Mouse (Mus musculus) hindbrain, embryonic 13.5 days (tissue): Measurements from ENCODE around the gene Tlk1. TPM values are rescaled to one million over a fixed set of nuclear protein-coding genes. Genes with fewer than 3 reads are reported as not detected.

Experiments
- ATAC-seq: fragments of 200-750 bp; cut with Nextera tagmentation; 2 replicates; pipeline ENCODE4 v1.8.0; 2017; ENCODE audit warnings: moderate TSS enrichment; ENCODE audit not compliant: low FRiP score
- H3K27ac ChIP-seq: fragments of 300-500 bp; sonication (generic); 2 replicates; pipeline ENCODE4 v1.5.1; 2015; ENCODE audit warnings: inconsistent platforms, mild to moderate bottlenecking, moderate library complexity
- H3K27me3 ChIP-seq: fragments of 300-500 bp; sonication (generic); 2 replicates; pipeline ENCODE4 v1.6.1; 2015; ENCODE audit warnings: mild to moderate bottlenecking, inconsistent platforms
- H3K36me3 ChIP-seq: fragments of 300-500 bp; sonication (generic); 2 replicates; pipeline ENCODE4 v1.6.1; 2015; ENCODE audit warnings: mild to moderate bottlenecking, inconsistent platforms
- H3K4me1 ChIP-seq: fragments of 300-500 bp; sonication (generic); replicated peaks from 2 replicates; pipeline ENCODE4 v1.6.1; 2015; ENCODE audit warnings: inconsistent platforms
- H3K4me2 ChIP-seq: fragments of 300-500 bp; sonication (generic); 2 replicates; pipeline ENCODE4 v1.6.1; 2015; ENCODE audit warnings: inconsistent platforms, mild to moderate bottlenecking, moderate library complexity
- H3K4me3 ChIP-seq: fragments of 300-500 bp; sonication (generic); 2 replicates; pipeline ENCODE4 v1.5.1; 2015; ENCODE audit warnings: mild to moderate bottlenecking, inconsistent platforms
- H3K9ac ChIP-seq: fragments of 300-500 bp; sonication (generic); 2 replicates; pipeline ENCODE4 v1.6.1; 2015; ENCODE audit warnings: mild to moderate bottlenecking, inconsistent platforms
- H3K9me3 ChIP-seq: fragments of 300-500 bp; sonication (generic); 2 replicates; pipeline ENCODE4 v1.6.1; 2016; ENCODE audit warnings: inconsistent platforms
- WGBS: fragments of 180-500 bp; shearing (Covaris S2); methylation state at CpG from one replicate; pipeline ENCODE4 v1.1.7; 2015; 5-methylcytosine and 5-hydroxymethylcytosine counted together
- polyA plus RNA-seq: library from polyadenylated mRNA; unstranded; fragments of >200 nt; fragmentation: Nextera tagmentation; extraction: Ambion mirVana; gene quantifications from 2 replicates; pipeline ENCODE4 v1.2.1, GENCODE M21; 2015

The Tlk1 gene
- polyA plus RNA-seq, 1 experiment from 2014 or later, result 22.2 TPM

DNA sequence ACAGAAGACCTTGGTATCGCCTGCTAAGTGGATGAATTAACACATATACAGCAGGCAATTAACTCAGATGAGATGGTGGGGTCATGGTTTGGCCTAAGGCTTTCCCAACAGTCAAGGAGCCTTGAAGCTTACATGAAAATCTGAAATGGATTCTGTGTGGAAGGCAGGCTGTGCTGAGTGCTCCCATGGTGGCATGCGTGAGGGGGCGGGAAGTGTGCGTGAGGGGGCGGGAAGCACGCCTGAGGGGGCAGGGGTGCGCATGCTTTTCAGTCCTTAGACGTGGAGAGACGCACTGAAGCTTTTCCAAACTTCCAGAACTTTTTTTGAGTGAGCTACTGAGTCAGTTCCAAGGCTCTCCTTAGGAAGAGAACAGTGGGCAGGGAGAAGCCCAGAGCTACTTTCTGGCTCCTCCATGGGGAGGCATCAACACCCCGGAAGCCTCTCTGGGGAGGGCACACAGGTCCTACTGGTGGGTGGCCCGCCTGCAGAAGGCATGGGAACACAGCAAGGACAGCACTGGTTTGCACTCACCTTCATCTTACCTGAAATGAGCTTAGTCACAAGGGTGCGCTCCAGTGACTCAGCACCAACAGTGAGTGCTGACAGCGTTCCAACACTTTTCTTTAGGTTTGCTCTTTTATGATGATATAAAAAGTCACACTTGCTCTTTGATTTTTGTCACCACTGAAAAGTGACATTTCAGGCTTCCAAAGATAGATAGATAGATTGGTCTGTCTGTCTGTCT, 116.4 kb downstream of the Tlk1 start:
- no peak for ATAC-seq
- no peaks in the 10 kb centered on the region for H3K9me3 ChIP-seq
- H3K36me3 ChIP-seq, result peaks cover 31% of the 10 kb centered on the region
- H3K4me2 ChIP-seq, result no peak overlapping the region
- H3K4me1 ChIP-seq, result peaks cover 10% of the 10 kb centered on the region; the same call in 1 of the 2 replicates
- no peak overlapping the region for H3K27ac ChIP-seq
- H3K27me3 ChIP-seq, result 0 out of 2 replicates have a peak, but pooled peaks cover 5% of the 10 kb centered on the region
- WGBS, result 85% methylated on average over 13 of the region's 13 CpGs
- H3K9ac ChIP-seq, result no peak overlapping the region
- no peak overlapping the region for H3K4me3 ChIP-seq

DNA sequence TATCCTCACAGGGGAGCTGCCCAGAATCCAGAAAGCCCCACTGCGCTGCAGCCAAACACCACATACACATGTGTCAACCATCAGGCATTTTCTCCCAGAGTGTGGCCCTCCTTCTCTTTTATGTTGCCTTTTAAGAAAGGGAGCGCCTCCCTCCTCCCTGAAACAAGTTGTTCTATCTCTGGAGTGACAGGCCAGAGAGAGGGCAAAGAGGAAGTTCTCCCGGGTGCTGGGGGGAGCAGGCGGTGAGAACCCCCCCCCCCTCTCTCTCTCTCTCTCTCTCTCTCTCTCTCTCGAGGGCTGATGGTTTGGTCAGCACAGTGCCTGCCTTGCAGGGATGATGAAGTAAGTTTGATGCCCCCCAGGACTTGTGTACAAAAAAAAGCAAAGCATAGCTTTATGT, 123.1 kb downstream of the Tlk1 start:
- H3K27me3 ChIP-seq, result 0 out of 2 replicates have a peak, but pooled peaks cover 5% of the 10 kb centered on the region
- H3K27ac ChIP-seq, result no peak overlapping the region
- no peak overlapping the region for H3K4me2 ChIP-seq
- H3K4me3 ChIP-seq, result no peak overlapping the region
- 29% methylated on average over 4 of the region's 5 CpGs for WGBS
- no peaks in the 10 kb centered on the region for H3K36me3 ChIP-seq
- H3K4me1 ChIP-seq, result peaks cover 10% of the 10 kb centered on the region; the same call in 1 of the 2 replicates
- ATAC-seq, result no peak
- no peaks in the 10 kb centered on the region for H3K9me3 ChIP-seq
- H3K9ac ChIP-seq, result no peak overlapping the region

DNA sequence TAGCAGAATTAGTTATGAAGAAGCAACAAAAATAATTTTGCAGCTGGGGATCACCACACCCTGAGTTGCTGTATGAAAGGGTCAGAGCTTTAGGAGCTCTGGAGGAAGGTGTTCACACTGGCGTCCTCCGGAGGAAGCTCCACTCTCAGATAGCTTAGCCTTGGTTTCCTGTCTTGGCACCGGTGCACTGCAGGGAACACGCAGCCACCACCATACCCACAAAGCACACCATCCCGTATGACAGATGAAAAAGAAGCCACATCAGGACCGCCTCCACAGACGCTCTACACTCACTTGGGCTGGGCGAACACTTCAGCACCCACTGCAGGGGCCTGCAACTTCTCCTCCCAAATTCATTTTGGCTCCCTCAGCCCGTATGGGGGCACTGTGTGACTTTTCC, 124.0 kb downstream of the Tlk1 start:
- WGBS, result 71% methylated on average over 9 of the region's 9 CpGs
- no peak for ATAC-seq
- Histone ChIP-seq H3K4me3 (no peak overlapping the region), H3K4me1 (peaks cover 10% of the 10 kb centered on the region; the same call in 1 of the 2 replicates), H3K9me3 (no peaks in the 10 kb centered on the region), H3K36me3 (no peaks in the 10 kb centered on the region), H3K9ac (no peak overlapping the region), H3K27me3 (0 out of 2 replicates have a peak, but pooled peaks cover 5% of the 10 kb centered on the region), H3K27ac (no peak overlapping the region), H3K4me2 (no peak overlapping the region)

DNA sequence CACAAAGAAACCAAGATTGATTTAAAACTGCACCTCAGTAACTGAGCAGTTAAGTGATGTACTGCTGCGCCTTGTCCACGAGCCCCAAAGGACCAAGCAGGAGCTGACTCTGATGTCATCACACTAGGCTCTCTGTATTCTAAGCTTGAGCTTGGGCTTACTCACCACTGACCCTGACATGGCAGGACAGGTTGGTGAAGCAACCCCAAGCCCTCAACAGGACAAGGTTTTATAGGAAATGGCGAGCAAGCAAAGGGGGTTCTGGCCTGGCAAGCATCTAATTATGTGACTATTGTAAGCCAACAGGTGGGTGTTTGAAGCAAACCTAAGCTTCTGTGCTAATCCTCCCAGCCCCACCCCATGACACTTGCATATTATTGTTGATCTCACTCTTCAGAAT, 124.7 kb downstream of the Tlk1 start:
- no peak overlapping the region for H3K9ac ChIP-seq
- no peak overlapping the region for H3K27ac ChIP-seq
- ATAC-seq, result no peak
- 90% methylated on average over 3 of the region's 3 CpGs for WGBS
- H3K36me3 ChIP-seq, result no peaks in the 10 kb centered on the region
- H3K4me2 ChIP-seq, result no peak overlapping the region
- H3K4me3 ChIP-seq, result no peak overlapping the region
- 0 out of 2 replicates have a peak, but pooled peaks cover 5% of the 10 kb centered on the region for H3K27me3 ChIP-seq
- no peaks in the 10 kb centered on the region for H3K9me3 ChIP-seq
- peaks cover 10% of the 10 kb centered on the region; the same call in 1 of the 2 replicates for H3K4me1 ChIP-seq

DNA sequence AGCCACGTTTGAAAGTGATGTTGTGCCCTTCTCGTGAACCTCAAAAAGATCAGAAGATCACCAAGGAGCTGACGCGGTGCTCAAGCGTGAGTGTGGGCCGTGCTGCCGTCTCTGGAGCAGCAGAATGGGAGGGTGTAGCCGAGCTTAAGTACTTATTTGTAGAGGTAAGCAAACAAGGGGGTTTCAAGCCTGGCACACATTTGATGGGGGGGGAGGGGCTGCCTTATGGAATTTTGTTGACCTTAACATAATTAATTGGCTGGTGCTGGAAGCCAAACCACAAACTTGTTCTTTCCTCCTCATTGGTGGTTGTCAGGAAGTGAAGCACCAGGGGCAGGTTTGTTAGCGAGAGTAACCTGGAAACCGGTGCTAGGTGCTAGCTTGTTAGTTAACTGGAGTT, 129.8 kb downstream of the Tlk1 start:
- no peak overlapping the region for H3K4me3 ChIP-seq
- H3K36me3 ChIP-seq, result peaks cover 26% of the 10 kb centered on the region
- 94% methylated on average over 10 of the region's 10 CpGs for WGBS

DNA sequence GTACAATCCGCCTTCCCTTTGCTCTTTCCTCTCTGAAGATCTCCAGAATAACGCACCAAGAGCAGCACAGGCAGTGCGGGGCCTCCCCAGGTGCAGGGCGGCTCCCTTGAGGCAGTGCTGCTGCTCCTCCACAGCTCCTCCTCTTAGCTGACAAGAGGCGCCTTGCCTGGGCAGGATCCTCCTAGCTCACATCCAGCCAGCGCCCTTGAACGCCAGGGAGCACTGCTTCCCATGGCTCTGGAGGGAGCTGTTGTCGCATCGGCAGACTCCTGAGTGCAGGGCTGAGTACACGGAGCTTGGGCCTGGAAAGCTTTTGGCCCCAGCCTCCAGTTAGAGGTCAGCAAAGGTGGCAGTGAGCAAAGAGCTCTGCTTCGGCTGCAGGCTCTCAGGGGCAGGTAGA, 135.3 kb downstream of the Tlk1 start:
- no peak overlapping the region for H3K4me2 ChIP-seq
- no peak overlapping the region for H3K27ac ChIP-seq
- no peak for ATAC-seq
- H3K9ac ChIP-seq, result no peak overlapping the region
- H3K4me1 ChIP-seq, result no peaks in the 10 kb centered on the region
- peaks cover 81% of the 10 kb centered on the region for H3K36me3 ChIP-seq
- WGBS, result 83% methylated on average over 11 of the region's 11 CpGs
- H3K4me3 ChIP-seq, result no peak overlapping the region
- no peaks in the 10 kb centered on the region for H3K9me3 ChIP-seq
- no peaks in the 10 kb centered on the region for H3K27me3 ChIP-seq

More for the DNA sequence above, 129.8 kb downstream of the Tlk1 start:
- no peaks in the 10 kb centered on the region for H3K4me1 ChIP-seq
- ATAC-seq, result no peak
- no peaks in the 10 kb centered on the region for H3K9me3 ChIP-seq
- H3K4me2 ChIP-seq, result no peak overlapping the region
- no peaks in the 10 kb centered on the region for H3K27me3 ChIP-seq
- no peak overlapping the region for H3K27ac ChIP-seq
- no peak overlapping the region for H3K9ac ChIP-seq

DNA sequence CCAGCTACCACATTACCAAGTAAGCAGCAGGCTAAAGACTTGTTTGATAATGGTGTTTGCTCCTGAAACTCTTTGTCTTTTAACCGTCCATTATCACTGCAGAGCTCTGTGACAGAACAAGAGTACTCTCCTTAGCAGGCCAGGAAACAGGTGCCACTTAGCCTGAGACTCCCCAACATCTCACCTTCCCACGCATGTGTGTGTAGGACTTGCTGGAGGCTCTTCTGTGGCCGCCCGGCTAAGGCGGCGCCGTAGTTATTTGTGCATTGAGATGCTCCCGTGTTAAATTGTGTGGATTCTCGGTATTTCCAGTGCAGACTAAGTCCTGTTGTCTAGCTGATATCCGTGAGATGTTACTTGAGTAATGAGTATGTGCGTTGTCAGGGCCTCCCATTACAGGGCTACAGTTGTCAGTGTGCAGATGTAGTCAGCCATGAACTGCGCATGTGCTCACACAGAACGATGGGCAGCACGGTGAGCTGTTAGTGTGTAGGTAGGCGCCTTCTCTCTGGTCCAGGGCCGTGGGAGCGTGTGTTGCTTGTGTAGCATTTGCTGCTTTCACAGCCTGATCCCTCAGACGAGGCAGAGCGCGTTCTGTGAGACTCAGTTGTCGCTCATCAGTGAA, 137.0 kb downstream of the Tlk1 start:
- Histone ChIP-seq H3K4me1 (no peaks in the 10 kb centered on the region), H3K4me3 (no peak overlapping the region), H3K9ac (no peak overlapping the region), H3K27me3 (no peaks in the 10 kb centered on the region), H3K4me2 (no peak overlapping the region), H3K36me3 (peaks cover 96% of the 10 kb centered on the region), H3K27ac (no peak overlapping the region), H3K9me3 (no peaks in the 10 kb centered on the region)
- ATAC-seq, result no peak
- WGBS, result 91% methylated on average over 21 of the region's 21 CpGs

DNA sequence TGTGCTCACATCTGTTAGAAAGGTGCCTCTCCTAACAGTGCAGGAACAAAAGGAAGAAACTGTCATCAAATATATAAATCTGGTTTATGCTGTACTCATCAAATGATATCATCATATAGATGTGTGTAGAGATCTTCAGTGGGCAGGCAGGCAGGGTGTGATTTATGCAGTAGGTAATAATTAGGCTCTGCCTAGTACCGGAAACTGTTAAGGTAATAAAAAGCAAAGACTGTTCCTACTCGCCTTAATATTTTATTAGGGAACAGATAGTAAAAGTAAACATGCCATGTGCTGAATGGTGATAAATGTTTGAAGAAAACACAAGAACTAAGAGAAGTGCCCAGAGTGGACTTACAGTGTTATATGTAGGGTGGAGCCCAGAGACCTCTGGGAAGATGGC, 143.2 kb downstream of the Tlk1 start:
- Histone ChIP-seq H3K27me3 (no peaks in the 10 kb centered on the region), H3K9ac (no peak overlapping the region), H3K4me2 (no peak overlapping the region), H3K27ac (no peak overlapping the region), H3K9me3 (no peaks in the 10 kb centered on the region), H3K4me1 (no peaks in the 10 kb centered on the region), H3K36me3 (peaks cover 88% of the 10 kb centered on the region), H3K4me3 (no peak overlapping the region)
- 84% methylated on average over 2 of the region's 2 CpGs for WGBS
- no peak for ATAC-seq

DNA sequence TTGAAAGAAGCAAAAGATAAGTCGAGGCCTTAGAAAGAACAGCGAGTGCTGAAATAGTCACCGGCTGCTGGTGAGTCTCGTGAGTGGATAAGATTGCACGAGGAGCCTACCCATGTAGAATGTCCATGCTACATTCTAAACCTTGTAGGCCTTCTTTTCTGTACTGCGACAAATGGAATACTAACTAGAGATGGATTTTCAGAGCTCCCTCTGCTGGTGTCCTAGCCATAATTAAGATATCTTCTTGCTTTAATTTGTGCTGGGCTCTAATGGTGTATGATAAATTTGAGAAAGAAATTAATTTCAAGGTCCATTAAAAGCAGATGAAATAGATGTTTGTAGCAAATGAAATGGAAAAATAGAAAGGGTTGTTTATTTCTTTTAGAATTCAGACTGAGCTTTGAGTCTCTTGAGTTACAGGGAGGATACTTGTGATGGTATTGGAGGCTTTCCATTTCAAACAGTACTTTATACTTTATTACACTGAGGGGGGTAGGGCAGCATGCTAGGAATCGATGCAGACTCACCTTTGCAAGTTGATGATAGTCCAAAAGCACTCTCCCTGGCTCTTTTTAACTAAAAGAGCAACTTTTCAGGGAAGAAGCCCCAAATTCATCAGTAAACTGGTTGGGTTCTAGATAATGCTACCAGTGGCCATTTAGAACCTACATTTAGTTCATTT, 151.9 kb downstream of the Tlk1 start:
- ATAC-seq, result no peak
- H3K4me1 ChIP-seq, result no peaks in the 10 kb centered on the region

DNA sequence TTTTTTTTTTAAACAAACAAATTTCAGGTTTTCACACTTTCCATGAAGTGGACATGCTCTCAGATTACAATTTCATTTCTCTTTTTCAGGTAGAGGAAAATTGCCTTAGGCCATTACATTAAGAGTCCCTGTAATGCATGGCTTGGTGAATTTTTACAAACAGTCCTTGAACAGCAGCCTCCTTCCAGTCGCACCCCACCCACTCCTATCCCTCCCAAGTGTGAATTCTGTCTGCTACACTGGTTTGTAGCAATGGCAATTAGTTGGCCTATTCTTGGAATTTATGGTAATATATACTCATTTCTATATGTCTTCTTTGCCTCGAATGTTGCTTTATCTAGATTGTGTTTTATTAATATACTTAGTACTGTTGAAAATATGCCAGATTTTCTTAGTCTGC, 153.1 kb downstream of the Tlk1 start:
- WGBS, result 94% methylated on average over 2 of the region's 2 CpGs
- Histone ChIP-seq H3K4me2 (no peak overlapping the region), H3K4me1 (no peaks in the 10 kb centered on the region), H3K4me3 (no peak overlapping the region), H3K9ac (no peak overlapping the region), H3K27me3 (no peaks in the 10 kb centered on the region), H3K9me3 (no peaks in the 10 kb centered on the region), H3K27ac (no peak overlapping the region), H3K36me3 (no peaks in the 10 kb centered on the region)
- no peak for ATAC-seq

More for the DNA sequence above, 151.9 kb downstream of the Tlk1 start:
- no peak overlapping the region for H3K27ac ChIP-seq
- no peak overlapping the region for H3K4me2 ChIP-seq
- no peak overlapping the region for H3K9ac ChIP-seq
- no peak overlapping the region for H3K4me3 ChIP-seq
- no peaks in the 10 kb centered on the region for H3K27me3 ChIP-seq
- no peaks in the 10 kb centered on the region for H3K9me3 ChIP-seq
- H3K36me3 ChIP-seq, result peaks cover 7% of the 10 kb centered on the region
- WGBS, result 82% methylated on average over 7 of the region's 7 CpGs

DNA sequence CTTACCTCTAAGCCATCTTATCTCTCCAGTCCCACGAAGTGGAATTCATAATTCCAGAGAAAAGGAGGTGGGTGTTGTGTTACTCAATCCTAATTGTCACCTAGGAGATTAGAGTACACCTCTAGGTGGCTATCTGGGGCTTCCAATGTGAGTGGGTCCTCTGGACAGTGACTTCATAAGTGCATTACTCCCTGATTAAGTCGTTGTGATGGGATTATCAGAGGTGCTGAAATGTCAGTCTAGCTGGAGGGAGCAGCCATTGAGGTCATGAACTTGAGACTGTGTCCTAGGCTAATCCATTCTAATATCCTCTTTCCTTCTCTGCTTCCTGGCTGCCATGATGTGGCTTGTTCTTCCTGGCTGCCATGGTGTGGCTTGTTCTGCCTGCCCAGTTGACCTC, 155.6 kb downstream of the Tlk1 start:
- ATAC-seq, result no peak
- no peaks in the 10 kb centered on the region for H3K4me1 ChIP-seq
- no peaks in the 10 kb centered on the region for H3K27me3 ChIP-seq
- no peak overlapping the region for H3K9ac ChIP-seq
- no peaks in the 10 kb centered on the region for H3K9me3 ChIP-seq
- no peak overlapping the region for H3K27ac ChIP-seq
- 79% methylated on average over 2 of the region's 2 CpGs for whole genome bisulfite sequencing
- no peaks in the 10 kb centered on the region for H3K36me3 ChIP-seq
- H3K4me3 ChIP-seq, result no peak overlapping the region
- H3K4me2 ChIP-seq, result no peak overlapping the region

DNA sequence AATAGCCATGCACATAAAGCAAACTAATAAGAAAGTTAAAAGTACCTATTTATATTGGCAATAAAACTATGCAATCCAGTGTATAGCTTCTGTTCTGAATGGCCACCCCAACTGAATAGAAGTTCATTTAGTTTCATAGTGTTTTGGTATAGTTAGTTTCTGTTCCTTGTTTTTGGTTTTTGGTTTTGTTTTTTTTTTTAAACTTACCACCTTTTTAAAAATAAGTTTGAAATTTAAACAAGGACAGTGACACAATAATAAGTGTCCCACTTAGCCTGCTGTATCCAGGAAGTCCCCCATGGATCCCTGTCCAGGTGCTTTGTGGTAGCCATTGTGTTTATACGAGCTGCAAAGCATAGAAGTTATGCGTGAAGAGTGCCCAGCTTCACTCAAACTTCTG, 156.3 kb downstream of the Tlk1 start:
- no peaks in the 10 kb centered on the region for H3K4me1 ChIP-seq
- no peak overlapping the region for H3K4me2 ChIP-seq
- no peaks in the 10 kb centered on the region for H3K27me3 ChIP-seq
- no peaks in the 10 kb centered on the region for H3K9me3 ChIP-seq
- H3K4me3 ChIP-seq, result no peak overlapping the region
- WGBS, result 85% methylated on average over 2 of the region's 2 CpGs
- no peak overlapping the region for H3K27ac ChIP-seq
- H3K9ac ChIP-seq, result no peak overlapping the region
- no peak for ATAC-seq
- no peaks in the 10 kb centered on the region for H3K36me3 ChIP-seq
